Mouse (Mus musculus) kidney, adult 2 months (tissue): ENCODE measurements at regions not wholly inside any gene's neighbourhood (a gene's known extent, or its start where the extent isn't known, plus 50 kb on each side); places are given as distances from the start of the nearest gene placed in this dataset.

Experiments used
- DNase-seq: peaks from one replicate; pipeline ENCODE4 v3.0.0; 2021
- H3K27ac ChIP-seq: fragments of 200-500 bp; 2 replicates; pipeline ENCODE4 v1.5.1; 2012; ENCODE audit warnings: low read depth, low read length, control low read depth, inconsistent platforms; ENCODE audit not compliant: insufficient read depth
- H3K27me3 ChIP-seq: fragments of 200-500 bp; replicated peaks from 2 replicates; pipeline ENCODE4 v1.6.1; 2012; ENCODE audit warnings: mild to moderate bottlenecking, moderate library complexity, low read length, inconsistent platforms; ENCODE audit not compliant: control insufficient read depth, insufficient read depth
- H3K36me3 ChIP-seq: fragments of 200-500 bp; 2 replicates; pipeline ENCODE4 v1.6.1; 2012; ENCODE audit warnings: mild to moderate bottlenecking, moderate library complexity, low read length, inconsistent platforms; ENCODE audit not compliant: control insufficient read depth, insufficient read depth
- H3K4me1 ChIP-seq: fragments of 200-500 bp; 2 replicates; pipeline ENCODE4 v1.6.1; 2011; ENCODE audit warnings: low read length; ENCODE audit not compliant: control insufficient read depth, insufficient read depth
- H3K4me3 ChIP-seq: fragments of 200-500 bp; 2 replicates; pipeline ENCODE4 v1.5.1; 2011; ENCODE audit warnings: mild to moderate bottlenecking, low read depth, low read length, control low read depth; ENCODE audit not compliant: insufficient read depth
- CTCF ChIP-seq: fragments of 200-500 bp; conservative IDR thresholded peaks from 2 replicates; pipeline ENCODE4 v1.5.1; 2011; ENCODE audit warnings: low read depth, mild to moderate bottlenecking, control low read depth, low read length, moderate library complexity, mixed read lengths; ENCODE audit not compliant: insufficient read depth, insufficient read length
- POLR2A ChIP-seq: fragments of 200-500 bp; IDR thresholded peaks from one replicate; pipeline ENCODE4 v1.6.1; 2011; ENCODE audit warnings: low read depth, low read length, control low read depth
- WGBS: fragments of 180-500 bp; shearing (Covaris S2); methylation state at CpG from one replicate; pipeline ENCODE4 v1.1.7; 2018; 5-methylcytosine and 5-hydroxymethylcytosine counted together

GRCm38 (mm10) chr4:154764238-154764637 is 73.0 kb upstream of the Ttc34 start:
- TF ChIP-seq POLR2A (no peak), CTCF (no peak)
- 80% methylated on average over 6 of the region's 6 CpGs for WGBS

GRCm38 (mm10) chr4:154766158-154766557 is 71.1 kb upstream of the Ttc34 start:
- TF ChIP-seq POLR2A (no peak), CTCF (peak; percentile 50; the same call in 1 of the 2 replicates)
- Histone ChIP-seq H3K27me3 (no peaks in the 10 kb centered on the region), H3K4me3 (no peak overlapping the region), H3K36me3 (no peaks in the 10 kb centered on the region), H3K27ac (no peak overlapping the region), H3K4me1 (no peaks in the 10 kb centered on the region; the same call in 1 of the 2 replicates)
- WGBS = 43% methylated on average over 2 of the region's 2 CpGs
- DNase-seq = peak; percentile 57

More at GRCm38 (mm10) chr4:154764238-154764637, 73.0 kb upstream of the Ttc34 start:
- H3K4me3 ChIP-seq = no peak overlapping the region
- H3K27me3 ChIP-seq = no peaks in the 10 kb centered on the region
- H3K36me3 ChIP-seq = no peaks in the 10 kb centered on the region
- H3K4me1 ChIP-seq = no peaks in the 10 kb centered on the region
- no peak for DNase-seq
- no peak overlapping the region for H3K27ac ChIP-seq

DNA sequence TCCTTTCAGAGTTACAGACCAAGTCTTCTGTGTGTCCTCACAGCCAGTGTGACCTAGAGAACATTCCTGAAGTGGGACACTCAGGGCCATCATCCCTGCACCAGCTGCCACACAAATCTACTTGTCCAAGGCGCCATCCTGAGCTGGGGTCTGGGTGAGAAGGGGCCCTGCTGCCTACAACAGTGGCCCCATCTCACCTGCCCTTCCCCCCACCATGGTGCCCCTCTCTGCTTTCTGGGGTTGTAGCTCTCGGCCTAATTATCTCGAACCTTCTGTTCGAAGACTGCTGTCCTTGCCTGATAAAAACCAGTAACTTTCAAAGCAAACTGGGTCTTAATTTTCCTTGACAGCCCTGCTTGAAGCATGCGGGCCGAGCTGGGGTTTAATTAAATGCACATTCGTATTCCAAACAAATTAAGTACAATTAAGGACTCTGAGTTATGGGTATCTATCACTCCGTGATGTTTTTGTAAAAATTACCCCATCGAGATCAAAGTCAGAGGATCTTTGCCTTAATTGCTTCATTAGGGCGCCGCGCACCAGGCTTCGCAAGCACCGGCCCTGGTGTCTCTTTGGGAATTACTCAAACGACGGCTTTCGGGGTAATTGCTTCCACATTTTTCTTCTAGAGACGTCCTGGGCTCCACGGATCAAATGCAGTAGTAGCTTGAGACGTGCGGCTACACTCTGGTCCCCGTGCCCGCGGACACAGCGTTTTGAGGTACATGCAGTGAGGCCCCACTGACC is 65.8 kb upstream of the Ttc34 start:
- no peak overlapping the region for H3K4me3 ChIP-seq
- no peak for TF ChIP-seq CTCF
- TF ChIP-seq POLR2A = no peak
- H3K27me3 ChIP-seq = no peaks in the 10 kb centered on the region
- no peak for DNase-seq
- 63% methylated on average over 25 of the region's 25 CpGs for WGBS
- H3K27ac ChIP-seq = no peak overlapping the region
- H3K4me1 ChIP-seq = no peaks in the 10 kb centered on the region; the same call in 1 of the 2 replicates
- no peaks in the 10 kb centered on the region for H3K36me3 ChIP-seq

DNA sequence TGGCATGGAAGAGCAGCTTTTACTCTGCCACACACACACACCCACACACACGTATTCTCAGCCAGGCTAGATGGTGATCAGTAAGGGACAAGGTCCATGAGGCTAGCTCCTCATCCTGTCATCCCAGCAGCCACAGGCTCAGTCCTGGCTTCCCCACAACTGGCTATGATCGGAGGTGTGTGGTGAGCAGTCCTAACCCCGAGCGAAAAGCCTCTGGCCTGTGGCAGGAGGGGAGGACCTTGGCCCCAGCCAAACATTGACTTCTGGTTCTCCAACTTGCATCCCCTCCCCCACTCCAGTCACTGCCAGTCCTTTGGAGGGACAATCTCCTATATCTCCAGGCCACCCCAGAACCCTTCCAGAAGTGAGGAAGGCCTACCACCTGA is 65.2 kb upstream of the Ttc34 start:
- TF ChIP-seq CTCF = no peak
- TF ChIP-seq POLR2A = no peak
- no peaks in the 10 kb centered on the region for H3K36me3 ChIP-seq
- DNase-seq = peak; percentile 44
- no peak overlapping the region for H3K4me3 ChIP-seq
- H3K4me1 ChIP-seq = no peaks in the 10 kb centered on the region; the same call in 1 of the 2 replicates
- H3K27me3 ChIP-seq = no peaks in the 10 kb centered on the region
- H3K27ac ChIP-seq = no peak overlapping the region
- 55% methylated on average over 4 of the region's 4 CpGs for WGBS

DNA sequence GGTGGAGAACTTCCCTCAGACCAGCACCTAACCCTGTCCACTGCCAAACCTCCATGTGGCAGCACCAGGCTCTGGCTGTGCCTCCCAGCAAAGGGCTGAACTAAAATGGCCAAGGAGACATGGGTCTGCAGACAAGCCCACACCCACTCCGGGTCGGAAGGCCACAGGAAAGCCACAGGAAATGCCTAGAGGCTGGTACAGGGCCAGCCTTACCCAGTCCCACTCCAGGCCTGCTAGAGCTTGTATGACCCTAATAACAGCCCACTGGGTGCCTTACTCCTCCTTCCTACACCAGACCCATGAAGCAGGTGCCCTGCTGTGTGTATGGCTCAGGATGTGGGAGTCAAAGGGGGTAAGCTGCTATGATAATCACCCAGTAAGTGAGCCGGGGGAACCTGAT is 63.4 kb upstream of the Ttc34 start:
- WGBS = 56% methylated on average over 3 of the region's 3 CpGs
- no peaks in the 10 kb centered on the region for H3K36me3 ChIP-seq
- H3K4me3 ChIP-seq = no peak overlapping the region
- DNase-seq = no peak
- H3K27ac ChIP-seq = no peak overlapping the region
- H3K4me1 ChIP-seq = peaks cover 2% of the 10 kb centered on the region; the same call in 1 of the 2 replicates
- no peaks in the 10 kb centered on the region for H3K27me3 ChIP-seq
- TF ChIP-seq CTCF (no peak), POLR2A (no peak)

DNA sequence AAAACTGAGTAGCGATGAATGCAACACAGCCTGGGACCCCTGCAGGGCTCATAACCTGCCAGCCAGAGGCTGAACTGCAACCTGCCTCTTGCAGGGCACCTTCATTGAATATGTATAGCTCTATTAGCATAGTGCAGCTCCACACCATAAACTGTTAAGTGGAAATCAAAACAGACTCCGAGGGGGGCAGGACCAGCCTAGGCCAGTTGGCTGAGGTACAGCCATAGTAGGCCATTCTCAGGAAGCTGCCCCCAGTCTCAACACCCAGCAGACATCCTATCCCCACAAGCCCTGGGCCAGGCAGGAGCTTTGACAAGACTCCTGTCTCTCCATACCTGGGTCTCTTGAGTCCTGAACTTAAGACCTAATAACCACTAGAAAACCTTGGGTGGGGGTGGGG is 62.9 kb upstream of the Ttc34 start:
- no peak overlapping the region for H3K27ac ChIP-seq
- no peaks in the 10 kb centered on the region for H3K27me3 ChIP-seq
- WGBS = 47% methylated on average over 2 of the region's 2 CpGs
- no peak overlapping the region for H3K4me3 ChIP-seq
- H3K36me3 ChIP-seq = no peaks in the 10 kb centered on the region
- H3K4me1 ChIP-seq = peaks cover 2% of the 10 kb centered on the region; the same call in 1 of the 2 replicates
- no peak for DNase-seq
- no peak for TF ChIP-seq POLR2A
- TF ChIP-seq CTCF = no peak

GRCm38 (mm10) chr4:154778818-154779217 is 58.4 kb upstream of the Ttc34 start:
- no peaks in the 10 kb centered on the region for H3K27me3 ChIP-seq
- 74% methylated on average over 1 of the region's 1 CpGs for WGBS
- H3K27ac ChIP-seq = no peak overlapping the region

More at GRCm38 (mm10) chr4:154778818-154779217, 58.4 kb upstream of the Ttc34 start:
- H3K36me3 ChIP-seq = no peaks in the 10 kb centered on the region
- 0 out of 2 replicates have a peak, but pooled peaks have one; percentile 10 for TF ChIP-seq CTCF
- no peak for TF ChIP-seq POLR2A
- DNase-seq = no peak
- no peak overlapping the region for H3K4me3 ChIP-seq
- H3K4me1 ChIP-seq = peaks cover 14% of the 10 kb centered on the region; the same call in 1 of the 2 replicates
